Mouse (Mus musculus) neural tube, embryonic 15.5 days (tissue): ENCODE data around the gene Calr3. TPM values are rescaled to one million over a fixed set of nuclear protein-coding genes. Genes with fewer than 3 reads are reported as not detected.

Experiments used
- ATAC-seq: fragments of 200-750 bp; cut with Nextera tagmentation; 2 replicates; pipeline ENCODE4 v1.8.0; 2017; ENCODE audit warnings: mild to moderate bottlenecking, moderate TSS enrichment, moderate library complexity; ENCODE audit not compliant: low FRiP score
- H3K27ac ChIP-seq: fragments of 300-500 bp; sonication (generic); replicated peaks from 2 replicates; pipeline ENCODE4 v1.5.1; 2015; ENCODE audit warnings: mild to moderate bottlenecking, inconsistent platforms
- H3K27me3 ChIP-seq: fragments of 300-500 bp; sonication (generic); replicated peaks from 2 replicates; pipeline ENCODE4 v1.6.1; 2015; ENCODE audit warnings: inconsistent platforms
- H3K36me3 ChIP-seq: fragments of 300-500 bp; sonication (generic); 2 replicates; pipeline ENCODE4 v1.6.1; 2015; ENCODE audit warnings: inconsistent platforms
- H3K4me1 ChIP-seq: fragments of 300-500 bp; sonication (generic); 2 replicates; pipeline ENCODE4 v1.6.1; 2015; ENCODE audit warnings: inconsistent platforms
- H3K4me2 ChIP-seq: fragments of 300-500 bp; sonication (generic); 2 replicates; pipeline ENCODE4 v1.6.1; 2015; ENCODE audit warnings: inconsistent platforms, mild to moderate bottlenecking, moderate library complexity
- H3K4me3 ChIP-seq: fragments of 300-500 bp; sonication (generic); replicated peaks from 2 replicates; pipeline ENCODE4 v1.5.1; 2015; ENCODE audit warnings: mild to moderate bottlenecking, inconsistent platforms
- H3K9ac ChIP-seq: fragments of 300-500 bp; sonication (generic); replicated peaks from 2 replicates; pipeline ENCODE4 v1.6.1; 2015; ENCODE audit warnings: mild to moderate bottlenecking, inconsistent platforms
- H3K9me3 ChIP-seq: fragments of 300-500 bp; sonication (generic); replicated peaks from 2 replicates; pipeline ENCODE4 v1.6.1; 2016; ENCODE audit warnings: inconsistent platforms
- WGBS: fragments of 180-500 bp; shearing (Covaris S2); methylation state at CpG from one replicate; pipeline ENCODE4 v1.1.7; 2015; ENCODE audit warnings: mixed read lengths; 5-methylcytosine and 5-hydroxymethylcytosine counted together
- microRNA-seq: library from miRNA; unstranded; fragments of <30 nt; microRNA quantifications from one replicate; pipeline ENCODE4, GENCODE M21; 2017
- polyA plus RNA-seq: library from polyadenylated mRNA; unstranded; fragments of >200 nt; fragmentation: Nextera tagmentation; extraction: Ambion mirVana; gene quantifications from 2 replicates; pipeline ENCODE4 v1.2.1, GENCODE M21; 2015

Calr3 gene
- polyA plus RNA-seq, 1 experiment from 2014 or later: 0.99 TPM

GRCm38 (mm10) chr8:72385737-72386136 is 57.9 kb downstream of the Calr3 start:
- H3K27ac ChIP-seq: no peak overlapping the region
- no peak for ATAC-seq
- H3K9me3 ChIP-seq: no peaks in the 10 kb centered on the region
- 98% methylated on average over 2 of the region's 2 CpGs for WGBS
- H3K4me2 ChIP-seq: no peak overlapping the region
- no peaks in the 10 kb centered on the region for H3K27me3 ChIP-seq
- H3K4me3 ChIP-seq: no peak overlapping the region
- H3K4me1 ChIP-seq: no peaks in the 10 kb centered on the region
- H3K9ac ChIP-seq: no peak overlapping the region
- H3K36me3 ChIP-seq: peaks cover 97% of the 10 kb centered on the region

- no peaks in the 10 kb centered on the region for H3K4me1 ChIP-seq
- no peak overlapping the region for H3K4me2 ChIP-seq
- peaks cover 98% of the 10 kb centered on the region for H3K36me3 ChIP-seq
- H3K27ac ChIP-seq: no peak overlapping the region
- no peak overlapping the region for H3K4me3 ChIP-seq
- 61% methylated on average over 5 of the region's 5 CpGs for WGBS
- no peak for ATAC-seq
- no peaks in the 10 kb centered on the region for H3K27me3 ChIP-seq
- no peaks in the 10 kb centered on the region for H3K9me3 ChIP-seq
- no peak overlapping the region for H3K9ac ChIP-seq
Measured at GRCm38 (mm10) chr8:72382395-72382794, 61.3 kb downstream of the Calr3 start.

GRCm38 (mm10) chr8:72380656-72381055 is 63.0 kb downstream of the Calr3 start:
- Histone ChIP-seq H3K9me3 (no peaks in the 10 kb centered on the region), H3K9ac (no peak overlapping the region), H3K4me2 (no peak overlapping the region), H3K27ac (no peak overlapping the region), H3K4me3 (no peak overlapping the region), H3K27me3 (no peaks in the 10 kb centered on the region), H3K36me3 (peaks cover 98% of the 10 kb centered on the region), H3K4me1 (no peaks in the 10 kb centered on the region)
- WGBS: 87% methylated on average over 8 of the region's 8 CpGs
- ATAC-seq: no peak

GRCm38 (mm10) chr8:72376900-72377299 is 66.8 kb downstream of the Calr3 start:
- no peak overlapping the region for H3K9ac ChIP-seq
- no peaks in the 10 kb centered on the region for H3K27me3 ChIP-seq
- H3K4me3 ChIP-seq: no peak overlapping the region
- H3K4me2 ChIP-seq: no peak overlapping the region
- 99% methylated on average over 2 of the region's 2 CpGs for WGBS
- H3K36me3 ChIP-seq: peaks cover 95% of the 10 kb centered on the region
- no peak for ATAC-seq
- no peaks in the 10 kb centered on the region for H3K4me1 ChIP-seq
- H3K27ac ChIP-seq: no peak overlapping the region
- H3K9me3 ChIP-seq: no peaks in the 10 kb centered on the region

- Histone ChIP-seq H3K27ac (no peak overlapping the region), H3K9me3 (no peaks in the 10 kb centered on the region), H3K27me3 (no peaks in the 10 kb centered on the region), H3K9ac (no peak overlapping the region), H3K4me3 (no peak overlapping the region), H3K36me3 (peaks cover 95% of the 10 kb centered on the region), H3K4me2 (no peak overlapping the region), H3K4me1 (no peaks in the 10 kb centered on the region)
- ATAC-seq: no peak
- 93% methylated on average over 5 of the region's 5 CpGs for WGBS
Measured at GRCm38 (mm10) chr8:72376309-72376708, 67.4 kb downstream of the Calr3 start.

- Histone ChIP-seq H3K27ac (no peak overlapping the region), H3K4me2 (no peak overlapping the region), H3K4me3 (no peak overlapping the region), H3K9ac (no peak overlapping the region), H3K36me3 (peaks cover 95% of the 10 kb centered on the region), H3K4me1 (no peaks in the 10 kb centered on the region), H3K27me3 (no peaks in the 10 kb centered on the region), H3K9me3 (no peaks in the 10 kb centered on the region)
- ATAC-seq: no peak
- WGBS: 86% methylated on average over 5 of the region's 5 CpGs
Measured at GRCm38 (mm10) chr8:72375161-72375560, 68.5 kb downstream of the Calr3 start.

Small RNA genes within 50 kb of the gene (microRNA-seq; reads per million reads assigned to microRNA genes)
- gene Mir7068: 1.2 reads per million

Other genes with a start within 250 kb of the Calr3 start
- gene Cib3, start 231.0 kb downstream of the Calr3 start, polyA plus RNA-seq: not detected in 2 replicates
- not detected in 2 replicates for gene Gm11034, start 230.2 kb downstream of the Calr3 start, polyA plus RNA-seq
- 78.7 and 86.4 TPM in 2 replicates for gene Fam32a, start 224.1 kb downstream of the Calr3 start, polyA plus RNA-seq
- 235 and 249 TPM in 2 replicates for gene Ap1m1, start 203.9 kb downstream of the Calr3 start, polyA plus RNA-seq
- gene Gm10282, start 138.6 kb downstream of the Calr3 start, polyA plus RNA-seq: 10.9 and 13.0 TPM in 2 replicates
- gene Klf2, start 124.8 kb downstream of the Calr3 start, polyA plus RNA-seq: 6.7 and 7.9 TPM in 2 replicates
- 51.5 and 54.3 TPM in 2 replicates for gene Eps15l1, start 22.4 kb downstream of the Calr3 start, polyA plus RNA-seq
- gene 1700030K09Rik, start within 50 bp of the Calr3 start, polyA plus RNA-seq: 16.3 and 17.0 TPM in 2 replicates
- gene Cherp, start 31.4 kb upstream of the Calr3 start, polyA plus RNA-seq: 41.2 and 52.0 TPM in 2 replicates
- 14.8 and 15.1 TPM in 2 replicates for gene Slc35e1, start 48.7 kb upstream of the Calr3 start, polyA plus RNA-seq
- gene Med26, start 104.4 kb upstream of the Calr3 start, polyA plus RNA-seq: 14.5 and 15.7 TPM in 2 replicates
- gene Smim7, start 127.2 kb upstream of the Calr3 start, polyA plus RNA-seq: 121 and 124 TPM in 2 replicates
- 36.2 and 38.1 TPM in 2 replicates for gene Tmem38a, start 128.2 kb upstream of the Calr3 start, polyA plus RNA-seq
- gene Nwd1, start 202.8 kb upstream of the Calr3 start, polyA plus RNA-seq: 2.9 and 3.2 TPM in 2 replicates